Mouse (Mus musculus) cortical plate, adult 2 months (tissue): ENCODE measurements around the gene Csf2rb2.
"Not testable (repeated sequence)": the region's sequence is repeated elsewhere in the genome, so short reads cannot be mapped to it uniquely, and the experiment has no call there.

ENCODE experiments used
- CTCF ChIP-seq: fragments of 200-500 bp; IDR thresholded peaks from 2 replicates; pipeline ENCODE4 v1.5.1; 2011; ENCODE audit warnings: mild to moderate bottlenecking, control low read depth, low read length; ENCODE audit not compliant: insufficient read depth; ENCODE audit errors: extremely low read depth
- POLR2A ChIP-seq: fragments of 200-500 bp; IDR thresholded peaks from 2 replicates; pipeline ENCODE4 v1.6.1; 2011; ENCODE audit warnings: mild to moderate bottlenecking, low read length, control low read depth; ENCODE audit not compliant: insufficient read depth; ENCODE audit errors: extremely low read depth

GRCm38 (mm10) chr15:78313659-78314058, 8.1 kb upstream of the Csf2rb2 start:
- TF ChIP-seq POLR2A, CTCF: not testable (repeated sequence)
